Mouse (Mus musculus) erythroblast, embryonic 14.5 days (primary cell): ENCODE data around the gene Slc5a5.

Experiments
- GATA1 ChIP-seq: IDR thresholded peaks from 2 replicates; pipeline ENCODE4 v1.6.1; 2012; ENCODE audit warnings: low read length, inconsistent platforms, mixed read lengths
- TAL1 ChIP-seq: IDR thresholded peaks from 3 replicates; pipeline ENCODE4 v1.6.1; 2012; ENCODE audit warnings: low read length, inconsistent platforms, mixed read lengths

- no peak for TF ChIP-seq GATA1
- no peak for TF ChIP-seq TAL1
Measured at GRCm38 (mm10) chr8:70891356-70891755, 1.2 kb downstream of the Slc5a5 start.
